Mouse (Mus musculus): ENCODE measurements around the gene Apoh. TPM values are rescaled to one million over a fixed set of nuclear protein-coding genes. Genes with fewer than 3 reads are reported as not detected.

The Apoh gene
- polyA plus RNA-seq, 1 experiment from 2014 or later = 0.24 TPM

GRCm38 (mm10) chr11:108459599-108459998, 116.4 kb downstream of the Apoh start:
- Histone ChIP-seq H3K36me3 (ENCODE audit: control insufficient read depth, insufficient read depth) (no peaks in the 10 kb centered on the region), H3K4me1 (replicated peaks; ENCODE audit: control insufficient read depth, insufficient read depth, low read length) (no peaks in the 10 kb centered on the region), H3K4me3 (replicated peaks; ENCODE audit: low read length) (no peak overlapping the region), H3K4me2 (ENCODE audit: low read length) (no peak overlapping the region), H3K9me3 (ENCODE audit: control insufficient read depth, low read length) (no peaks in the 10 kb centered on the region), H3K27me3 (replicated peaks; ENCODE audit: control insufficient read depth, insufficient read depth, low read length) (no peaks in the 10 kb centered on the region), H3K9ac (replicated peaks; ENCODE audit: low read depth, low read length) (no peak overlapping the region), H3K27ac (ENCODE audit: low read length) (no peak overlapping the region)
- no peak for ATAC-seq
- 93% methylated on average over 3 of the region's 3 CpGs for WGBS

Other genes with a start within 250 kb of the Apoh start
- 6.5 and 7.5 TPM in 2 replicates for gene Prkca, start 574 bp downstream of the Apoh start, polyA plus RNA-seq (2015; fragmentation: Nextera tagmentation; extraction: Ambion mirVana)
- 11.0 and 14.2 TPM in 2 replicates for gene Cep112, start 81.8 kb downstream of the Apoh start, polyA plus RNA-seq (2015; fragmentation: Nextera tagmentation; extraction: Ambion mirVana)